10 mouse cellular contexts compared by ENCODE assay signal in genomic region chr5:107111802-107112201, GRCm38 (mm10).
A peak's percentile ranks its signal among the peaks of the same experiment; 100 is the strongest.
DNase-seq lines count a peak whose midpoint lies in the region; ATAC-seq and TF ChIP-seq lines count a peak whose summit lies in the region.
"Had no signal": no experiment of that assay in that cellular context is flagged by ENCODE, and none has a peak within 500 bp of the region (broad histone marks: within the 10 kb centered on the region; RNA-seq: fewer than 3 reads in every experiment).

No protein-coding gene starts in this region.

- H3K4me3 ChIP-seq in heart, postnatal 0 days (ENCODE audit: low read depth, low read length), result no peak overlapping the region
- H3K4me3 ChIP-seq in MEL (ENCODE audit: control insufficient read depth in 1 of 2, insufficient read depth in 1 of 2, low read depth in 2 of 2, low read length in 2 of 2), result no peak overlapping the region
- H3K4me3 ChIP-seq in embryonic facial prominence, embryonic 14.5 days (ENCODE audit: low read depth, low read length), result no peak overlapping the region
- H3K4me3 ChIP-seq in lung, embryonic 15.5 days, result no peak overlapping the region
- H3K4me3 ChIP-seq: myocyte had no signal

- no peaks in the 10 kb centered on the region for H3K9me3 ChIP-seq in heart, postnatal 0 days (replicated peaks; ENCODE audit: control insufficient read depth, low read length)
- H3K9me3 ChIP-seq in MEL (replicated peaks; ENCODE audit: insufficient read depth, low read length), result no peaks in the 10 kb centered on the region
- no peaks in the 10 kb centered on the region for H3K9me3 ChIP-seq in embryonic facial prominence, embryonic 14.5 days (ENCODE audit: control insufficient read depth, low read length)
- H3K9me3 ChIP-seq in lung, embryonic 15.5 days, result no peaks in the 10 kb centered on the region

- H3K4me2 ChIP-seq in heart, postnatal 0 days (ENCODE audit: low read depth, low read length), result no peak overlapping the region
- H3K4me2 ChIP-seq in embryonic facial prominence, embryonic 14.5 days (ENCODE audit: low read depth, low read length), result no peak overlapping the region
- H3K4me2 ChIP-seq in lung, embryonic 15.5 days, result no peak overlapping the region

- DNase-seq in heart, postnatal 0 days (ENCODE audit: low spot score), result peak; percentile 53
- DNase-seq in heart, postnatal 14 days, result no peak
- no peak for DNase-seq in MEL (ENCODE audit: low read depth, low spot score)
- no peak for DNase-seq in embryonic facial prominence, embryonic 14.5 days (ENCODE audit: low spot score)

- TF ChIP-seq RAD21 in MEL (IDR thresholded peaks at IDR 0.05; ENCODE audit: low read depth, low read length), result no peak

- peaks cover 43% of the 10 kb centered on the region for H3K36me3 ChIP-seq in heart, postnatal 0 days (replicated peaks; ENCODE audit: control insufficient read depth, insufficient read depth, low read length)
- H3K36me3 ChIP-seq in MEL (ENCODE audit: control insufficient read depth in 1 of 2, insufficient read depth in 2 of 2, low read length in 2 of 2), result no peaks in the 10 kb centered on the region
- H3K36me3 ChIP-seq in embryonic facial prominence, embryonic 14.5 days (ENCODE audit: control insufficient read depth, insufficient read depth, low read length), result peaks cover 30% of the 10 kb centered on the region
- H3K36me3 ChIP-seq in lung, embryonic 15.5 days, result peaks cover 13% of the 10 kb centered on the region; the same call in 1 of the 2 replicates

- intact Hi-C loops in heart, postnatal 14 days (cut with DNase I), result no loop called here

- TF ChIP-seq EP300 in heart, postnatal 0 days (IDR thresholded peaks at IDR 0.05; ENCODE audit: low read depth), result no peak
- TF ChIP-seq EP300 in MEL (IDR thresholded peaks at IDR 0.05; ENCODE audit: low read depth in 1 of 2, low read length in 2 of 2), result no peak

- peak; percentile 42 for ATAC-seq in heart, postnatal 0 days (ENCODE audit: insufficient read depth, low read depth)
- ATAC-seq in embryonic facial prominence, embryonic 14.5 days (ENCODE audit: low read depth), result no peak
- ATAC-seq in lung, embryonic 15.5 days (ENCODE audit: borderline replicate concordance, extremely low read depth, low FRiP score, low TSS enrichment), result no peak
- ATAC-seq in CD4-positive, CD25-positive, alpha-beta regulatory T cell, adult 4 months, result no peak
- no peak for ATAC-seq in frontal cortex, adult (ENCODE audit: low TSS enrichment)
- ATAC-seq: forebrain, embryonic 16.5 days; Patski had no signal

- WGBS in heart, postnatal 0 days, result 27% methylated on average over 3 of the region's 3 CpGs
- 47% methylated on average over 3 of the region's 3 CpGs for WGBS in embryonic facial prominence, embryonic 14.5 days
- 25% methylated on average over 3 of the region's 3 CpGs for WGBS in lung, embryonic 15.5 days

- no peaks in the 10 kb centered on the region for H3K79me2 ChIP-seq in MEL (ENCODE audit: control insufficient read depth, insufficient read depth, low read length, poor library complexity)

- no peak for TF ChIP-seq CTCF in heart, postnatal 0 days (IDR thresholded peaks at IDR 0.05; ENCODE audit: low read depth)
- TF ChIP-seq CTCF in MEL (IDR thresholded peaks at IDR 0.05 in 2 of 3, conservative IDR thresholded peaks at IDR 0.05 in 1 of 3; ENCODE audit: control insufficient read depth in 1 of 3, insufficient read depth in 1 of 3, low read depth in 2 of 3, low read length in 3 of 3, poor library complexity in 1 of 3, severe bottlenecking in 1 of 3), result no peak

- no peak overlapping the region for H3K9ac ChIP-seq in heart, postnatal 0 days (replicated peaks; ENCODE audit: low read depth, low read length)
- H3K9ac ChIP-seq in MEL (ENCODE audit: control insufficient read depth, low read depth, low read length, poor library complexity, severe bottlenecking), result no peak overlapping the region
- no peak overlapping the region for H3K9ac ChIP-seq in embryonic facial prominence, embryonic 14.5 days (ENCODE audit: low read depth, low read length)
- no peak overlapping the region for H3K9ac ChIP-seq in lung, embryonic 15.5 days

- peaks cover 19% of the 10 kb centered on the region for H3K4me1 ChIP-seq in heart, postnatal 0 days (ENCODE audit: control insufficient read depth, insufficient read depth)
- H3K4me1 ChIP-seq in MEL (ENCODE audit: control insufficient read depth in 1 of 2, insufficient read depth in 2 of 2, low read length in 2 of 2), result no peaks in the 10 kb centered on the region
- H3K4me1 ChIP-seq in embryonic facial prominence, embryonic 14.5 days (ENCODE audit: control insufficient read depth, insufficient read depth, low read length), result peaks cover 24% of the 10 kb centered on the region
- peaks cover 36% of the 10 kb centered on the region for H3K4me1 ChIP-seq in lung, embryonic 15.5 days

- TF ChIP-seq POLR2A in MEL (IDR thresholded peaks at IDR 0.05; ENCODE audit: control insufficient read depth in 1 of 2, insufficient read depth in 1 of 2, low read depth in 1 of 2, low read length in 2 of 2, poor library complexity in 1 of 2), result no peak

- H3K27ac ChIP-seq in heart, postnatal 0 days (ENCODE audit: low read depth), result peak overlapping the region; percentile 27
- no peak overlapping the region for H3K27ac ChIP-seq in MEL (ENCODE audit: control insufficient read depth, low read depth, low read length)
- H3K27ac ChIP-seq in embryonic facial prominence, embryonic 14.5 days (replicated peaks; ENCODE audit: low read depth, low read length), result peak overlapping the region; percentile 65
- peak overlapping the region; percentile 69 for H3K27ac ChIP-seq in lung, embryonic 15.5 days

- no peaks in the 10 kb centered on the region for H3K27me3 ChIP-seq in heart, postnatal 0 days (ENCODE audit: control insufficient read depth, insufficient read depth, low read length)
- H3K27me3 ChIP-seq in MEL (ENCODE audit: control insufficient read depth in 1 of 2, insufficient read depth in 2 of 2, low read length in 2 of 2), result no peaks in the 10 kb centered on the region
- H3K27me3 ChIP-seq in embryonic facial prominence, embryonic 14.5 days (replicated peaks; ENCODE audit: control insufficient read depth, insufficient read depth, low read length), result no peaks in the 10 kb centered on the region
- H3K27me3 ChIP-seq in lung, embryonic 15.5 days, result no peaks in the 10 kb centered on the region
- H3K27me3 ChIP-seq: Patski had no signal

TF ChIP-seq in MEL, 35 proteins besides CTCF, POLR2A, EP300 and RAD21:
- TF ChIP-seq ZNF384 (IDR thresholded peaks at IDR 0.05; ENCODE audit: low read depth, low read length) (no peak), MAFK (IDR thresholded peaks at IDR 0.05; ENCODE audit: borderline replicate concordance, low read depth, low read length) (peak; percentile 56; the same call in 1 of the 2 replicates)
